Comparison of ENCODE assay signal across 26 mouse cellular contexts in genomic region chr11:43463204-43463603, GRCm38 (mm10). TPM values are rescaled to one million over a fixed set of nuclear protein-coding genes. Genes with fewer than 3 reads are reported as not detected.
"Had no signal": no experiment of that assay in that cellular context is flagged by ENCODE, and none has a peak within 500 bp of the region (broad histone marks: within the 10 kb centered on the region; RNA-seq: fewer than 3 reads in every experiment).

No protein-coding gene starts in this region.

- H3K27ac ChIP-seq: gastrocnemius, adult 2 months; hindbrain, embryonic 13.5 days; kidney, embryonic 15.5 days; kidney, postnatal 0 days; limb, embryonic 13.5 days; limb, embryonic 15.5 days; liver, embryonic 12.5 days; liver, embryonic 14.5 days had no signal

- DNase-seq: gastrocnemius, adult 2 months; gastrocnemius, postnatal 10 days; gastrocnemius, postnatal 25 days; heart, adult 18-20 months; heart, postnatal 10 days; heart, postnatal 36 days; kidney, adult 18-20 months; kidney, adult 9 months; kidney, postnatal 14 days; kidney, postnatal 36 days; layer of hippocampus, adult 9-11 months; layer of hippocampus, postnatal 36 days; left cerebral cortex, postnatal 4 days had no signal

- ATAC-seq: forebrain, embryonic 16.5 days; hindbrain, embryonic 16.5 days; inflammation-experienced regulatory T-cells, adult 6 months; intestine, embryonic 16.5 days; liver, embryonic 12.5 days had no signal

- H3K9ac ChIP-seq: heart, embryonic 12.5 days; hindbrain, embryonic 13.5 days; kidney, embryonic 15.5 days; limb, embryonic 13.5 days; limb, embryonic 15.5 days; liver, embryonic 12.5 days; liver, embryonic 14.5 days had no signal

- H3K27me3 ChIP-seq: heart, embryonic 12.5 days; hindbrain, embryonic 13.5 days; kidney, embryonic 15.5 days; limb, embryonic 13.5 days; limb, embryonic 15.5 days; liver, embryonic 12.5 days had no signal

- H3K36me3 ChIP-seq: heart, embryonic 12.5 days; hindbrain, embryonic 13.5 days; kidney, embryonic 15.5 days; limb, embryonic 13.5 days; limb, embryonic 15.5 days; liver, embryonic 12.5 days had no signal

- H3K4me3 ChIP-seq: gastrocnemius, adult 2 months; heart, embryonic 12.5 days; hindbrain, embryonic 13.5 days; kidney, embryonic 15.5 days; limb, embryonic 13.5 days; limb, embryonic 15.5 days; liver, embryonic 12.5 days had no signal

- H3K4me2 ChIP-seq: heart, embryonic 12.5 days; hindbrain, embryonic 13.5 days; kidney, embryonic 15.5 days; limb, embryonic 13.5 days; limb, embryonic 15.5 days; liver, embryonic 12.5 days had no signal

- H3K9me3 ChIP-seq: heart, embryonic 12.5 days; hindbrain, embryonic 13.5 days; kidney, embryonic 15.5 days; limb, embryonic 15.5 days had no signal

- H3K4me1 ChIP-seq: heart, embryonic 12.5 days; hindbrain, embryonic 13.5 days; kidney, embryonic 15.5 days; limb, embryonic 13.5 days; limb, embryonic 15.5 days; liver, embryonic 12.5 days had no signal

RNA-seq across cellular contexts. Expression of gene C1qtnf2, which starts 10.9 kb away (rescaled TPM):
- total RNA-seq: hematopoietic stem cell, adult 5-6 weeks had no signal
- polyA plus RNA-seq: inflammation-experienced regulatory T-cells, adult 6 months had no signal
